Mouse (Mus musculus): ENCODE results near the gene Bphl.

Bphl gene

GRCm38 (mm10) chr13:34119406-34119805, 82.0 kb downstream of the Bphl start:
- CTCF ChIA-PET, result no interaction called here

GRCm38 (mm10) chr13:34120536-34120935, 83.1 kb downstream of the Bphl start:
- CTCF ChIA-PET, result no interaction called here

Measured in spleen, embryonic (tissue).